Mouse (Mus musculus) heart, adult 2 months (tissue): ENCODE measurements around the gene Ankrd33.

Experiments
- CTCF ChIP-seq: fragments of 200-600 bp; IDR thresholded peaks from 2 replicates; pipeline ENCODE4 v1.8.1; 2022; ENCODE audit warnings: antibody characterized with exemption, mild to moderate bottlenecking, moderate library complexity
- EP300 ChIP-seq: fragments of 200-500 bp; IDR thresholded peaks from 2 replicates; pipeline ENCODE4 v1.6.1; 2011; ENCODE audit warnings: low read depth, low read length, control low read depth; ENCODE audit not compliant: insufficient read depth

DNA sequence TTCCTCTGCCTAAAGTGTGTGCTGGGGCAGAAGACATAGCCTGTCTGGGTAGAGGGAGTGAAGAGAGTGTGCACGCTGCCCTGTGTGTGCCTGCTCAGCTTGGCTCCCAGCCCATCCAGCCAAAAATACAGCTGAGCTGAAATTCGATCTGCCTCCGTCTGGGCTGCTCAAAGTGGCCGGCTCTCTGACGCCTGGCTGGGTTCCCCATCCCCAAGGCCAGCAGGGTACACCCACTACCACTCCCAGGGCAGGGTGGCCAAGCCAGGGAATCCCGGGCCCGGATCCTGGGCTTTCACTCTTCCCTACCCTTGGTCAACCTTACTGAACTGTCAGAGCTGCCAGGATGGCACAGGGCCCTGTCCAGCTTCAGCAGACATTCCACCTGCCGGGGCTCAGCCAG lies 27.9 kb downstream of the Ankrd33 start:
- TF ChIP-seq EP300 (0 out of 2 replicates have a peak, but pooled peaks have one; percentile 11), CTCF (no peak)
